ENCODE assay signal across 8 mouse cellular contexts in genomic region chr9:24502571-24503004, GRCm38 (mm10). TPM values are rescaled to one million over a fixed set of nuclear protein-coding genes. Genes with fewer than 3 reads are reported as not detected.
DNase-seq lines count a peak whose midpoint lies in the region; ATAC-seq and TF ChIP-seq lines count a peak whose summit lies in the region.

No protein-coding gene starts in this region.

- peak; percentile 72 for ATAC-seq in Patski
- peak; percentile 84 for ATAC-seq in embryonic facial prominence, embryonic 11.5 days (replicated peaks; ENCODE audit: insufficient number of reproducible peaks, low FRiP score, low TSS enrichment, low read depth)
- peak; percentile 76 for ATAC-seq in heart, embryonic 13.5 days (ENCODE audit: extremely low read depth, insufficient number of reproducible peaks, low FRiP score, low TSS enrichment)

- no peaks in the 10 kb centered on the region; the same call in 1 of the 2 replicates for H3K4me1 ChIP-seq in embryonic facial prominence, embryonic 11.5 days (ENCODE audit: control insufficient read depth, insufficient read depth, low read length)
- peaks cover 30% of the 10 kb centered on the region for H3K4me1 ChIP-seq in heart, embryonic 13.5 days

- H3K27me3 ChIP-seq in Patski = no peaks in the 10 kb centered on the region
- H3K27me3 ChIP-seq in embryonic facial prominence, embryonic 11.5 days (ENCODE audit: control insufficient read depth, insufficient read depth, low read length) = no peaks in the 10 kb centered on the region
- H3K27me3 ChIP-seq in heart, embryonic 13.5 days (replicated peaks) = no peaks in the 10 kb centered on the region

- peak overlapping the region; percentile 73 for H3K4me3 ChIP-seq in embryonic facial prominence, embryonic 11.5 days (ENCODE audit: low read depth, low read length)
- peak overlapping the region; percentile 76 for H3K4me3 ChIP-seq in heart, embryonic 13.5 days

- H3K4me2 ChIP-seq in embryonic facial prominence, embryonic 11.5 days (ENCODE audit: low read depth, low read length) = peak overlapping the region; percentile 27
- peak overlapping the region; percentile 83 for H3K4me2 ChIP-seq in heart, embryonic 13.5 days

- no peaks in the 10 kb centered on the region for H3K9me3 ChIP-seq in embryonic facial prominence, embryonic 11.5 days (replicated peaks; ENCODE audit: control insufficient read depth, low read length)
- no peaks in the 10 kb centered on the region for H3K9me3 ChIP-seq in heart, embryonic 13.5 days

- peak overlapping the region; percentile 82 for H3K9ac ChIP-seq in embryonic facial prominence, embryonic 11.5 days (replicated peaks; ENCODE audit: low read length)
- H3K9ac ChIP-seq in heart, embryonic 13.5 days = peak overlapping the region; percentile 92

- WGBS in embryonic facial prominence, embryonic 11.5 days = 0% methylated on average over 38 of the region's 48 CpGs
- WGBS in heart, embryonic 13.5 days = under 1% methylated on average over 48 of the region's 48 CpGs

- POLR2A ChIA-PET in Patski (lab: Charles Lee) = interaction anchor here (1.2 kb wide), 1 partner anchor 13 kb away, joined by 3 read pairs; no protein-coding TSS in a partner anchor

- CTCF ChIA-PET in Patski (lab: Charles Lee) = interaction anchor here (0.7 to 3.4 kb wide), 5 partner anchors 11 to 1039 kb away, joined by 3 to 11 read pairs (median 3); no protein-coding TSS in a partner anchor

- peak; percentile 49 to 60 for DNase-seq in kidney, adult 8-10 months
- no peak for DNase-seq in kidney, adult 11 months
- no peak for DNase-seq in Patski (ENCODE audit: low read depth, low spot score)
- DNase-seq in embryonic facial prominence, embryonic 11.5 days (ENCODE audit: low spot score) = peak; percentile 66
- DNase-seq in layer of hippocampus, postnatal 36 days = peak; percentile 40
- DNase-seq in lung, postnatal 25 days (ENCODE audit: low spot score) = peak; percentile 28
- DNase-seq in right cerebral cortex, postnatal 10 days (ENCODE audit: low spot score in 2 of 2) = peak; percentile 39 to 58

- in situ Hi-C loops in Patski (cut with MboI; ENCODE audit: low pct_unique_long_range_greater_than_20kb) = loop anchor here (25.0 kb wide), 2 partner anchors 815 to 1240 kb away; no protein-coding TSS in a partner anchor

- no peak for TF ChIP-seq CTCF in Patski (IDR thresholded peaks at IDR 0.05)

- peak overlapping the region; percentile 83 for H3K27ac ChIP-seq in embryonic facial prominence, embryonic 11.5 days (replicated peaks; ENCODE audit: low read depth, low read length)
- peak overlapping the region; percentile 93 for H3K27ac ChIP-seq in heart, embryonic 13.5 days (replicated peaks)

- H3K36me3 ChIP-seq in embryonic facial prominence, embryonic 11.5 days (replicated peaks; ENCODE audit: control insufficient read depth, insufficient read depth, low read depth, low read length) = no peaks in the 10 kb centered on the region
- H3K36me3 ChIP-seq in heart, embryonic 13.5 days = no peaks in the 10 kb centered on the region

RNA-seq across cellular contexts. Expression of gene Dpy19l1, which starts 0.4 kb away (rescaled TPM):
- polyA plus RNA-seq in Patski (2021) = 25.4 TPM
- 15.6 and 23.4 TPM in 2 replicates for polyA plus RNA-seq in embryonic facial prominence, embryonic 11.5 days (2014; fragmentation: Nextera tagmentation; extraction: Ambion mirVana)
- 5.8 and 6.4 TPM in 2 replicates for polyA plus RNA-seq in heart, embryonic 13.5 days (2015; fragmentation: Nextera tagmentation; extraction: Ambion mirVana)
- 10 to 100 TPM; 41.9 to 43.2 TPM for total RNA-seq in layer of hippocampus, postnatal 36 days (2021)

Comparison
In these comparisons a context has a peak if more than half of its experiments do, and no peak if none do; other contexts are left out.
1. DNase-seq: peak in kidney, adult 8-10 months (2 of 2), embryonic facial prominence, embryonic 11.5 days (single experiment), layer of hippocampus, postnatal 36 days (2 of 2), lung, postnatal 25 days (single experiment) and right cerebral cortex, postnatal 10 days (2 of 2); none in kidney, adult 11 months (single experiment) and Patski (single experiment).
2. Peak in every context shown above with its lines, with median percentiles within 50 percentile points of each other: ATAC-seq.